Mouse (Mus musculus) embryonic facial prominence, embryonic 14.5 days (tissue): ENCODE results near the gene Pik3ip1. TPM values are rescaled to one million over a fixed set of nuclear protein-coding genes. Genes with fewer than 3 reads are reported as not detected.

Experiments used
- ATAC-seq: fragments of 200-750 bp; cut with Nextera tagmentation; 2 replicates; pipeline ENCODE4 v1.8.0; 2017; ENCODE audit warnings: low read depth, moderate number of reproducible peaks, moderate TSS enrichment
- DNase-seq: peaks from one replicate; pipeline ENCODE4 v3.0.0-alpha.2; 2015; ENCODE audit warnings: low spot score
- H3K27ac ChIP-seq: fragments of 300-500 bp; sonication (generic); replicated peaks from 2 replicates; pipeline ENCODE4 v1.5.1; 2014; ENCODE audit warnings: low read depth, mild to moderate bottlenecking, low read length, moderate library complexity
- H3K27me3 ChIP-seq: fragments of 300-500 bp; sonication (generic); replicated peaks from 2 replicates; pipeline ENCODE4 v1.6.1; 2014; ENCODE audit warnings: low read length; ENCODE audit not compliant: control insufficient read depth, insufficient read depth
- H3K36me3 ChIP-seq: fragments of 300-500 bp; sonication (generic); 2 replicates; pipeline ENCODE4 v1.6.1; 2014; ENCODE audit warnings: low read length, mixed read lengths; ENCODE audit not compliant: control insufficient read depth, insufficient read depth
- H3K4me1 ChIP-seq: fragments of 300-500 bp; sonication (generic); 2 replicates; pipeline ENCODE4 v1.6.1; 2014; ENCODE audit warnings: antibody characterized with exemption, low read length; ENCODE audit not compliant: control insufficient read depth, insufficient read depth
- H3K4me2 ChIP-seq: fragments of 300-500 bp; sonication (generic); 2 replicates; pipeline ENCODE4 v1.6.1; 2014; ENCODE audit warnings: low read depth, mild to moderate bottlenecking, low read length, moderate library complexity, mixed read lengths
- H3K4me3 ChIP-seq: fragments of 300-500 bp; sonication (generic); 2 replicates; pipeline ENCODE4 v1.5.1; 2014; ENCODE audit warnings: low read depth, mild to moderate bottlenecking, low read length
- H3K9ac ChIP-seq: fragments of 300-500 bp; sonication (generic); 2 replicates; pipeline ENCODE4 v1.6.1; 2014; ENCODE audit warnings: low read depth, mild to moderate bottlenecking, low read length, moderate library complexity, mixed read lengths
- H3K9me3 ChIP-seq: fragments of 300-500 bp; sonication (generic); 2 replicates; pipeline ENCODE4 v1.6.1; 2016; ENCODE audit warnings: low read length; ENCODE audit not compliant: control insufficient read depth
- WGBS: fragments of 180-500 bp; shearing (Covaris S2); extraction: QIAGEN DNeasy Blood & Tissue Kit; methylation state at CpG from one replicate; pipeline ENCODE4 v1.1.7; 2014; 5-methylcytosine and 5-hydroxymethylcytosine counted together
- polyA plus RNA-seq: library from polyadenylated mRNA; unstranded; fragments of >200 nt; fragmentation: Nextera tagmentation; extraction: Ambion mirVana; gene quantifications from 2 replicates; pipeline ENCODE4 v1.2.1, GENCODE M21; 2014

Gene Pik3ip1
- polyA plus RNA-seq, 1 experiment from 2014 or later, result 16.2 TPM

GRCm38 (mm10) chr11:3349343-3349695 lies 19.1 kb downstream of the Pik3ip1 start:
- ATAC-seq (no peak), DNase-seq (no peak)
- H3K9ac ChIP-seq, result no peak overlapping the region
- H3K27me3 ChIP-seq, result no peaks in the 10 kb centered on the region
- no peaks in the 10 kb centered on the region for H3K9me3 ChIP-seq
- 87% methylated on average over 4 of the region's 4 CpGs for WGBS
- no peak overlapping the region for H3K4me3 ChIP-seq
- no peak overlapping the region for H3K4me2 ChIP-seq
- peak overlapping the region; percentile 39; the same call in 1 of the 2 replicates for H3K27ac ChIP-seq
- peaks cover 74% of the 10 kb centered on the region for H3K36me3 ChIP-seq
- peaks cover 12% of the 10 kb centered on the region for H3K4me1 ChIP-seq

- Histone ChIP-seq H3K9ac (no peak overlapping the region), H3K4me3 (no peak overlapping the region), H3K27me3 (no peaks in the 10 kb centered on the region), H3K4me1 (peaks cover 12% of the 10 kb centered on the region), H3K36me3 (peaks cover 76% of the 10 kb centered on the region), H3K9me3 (no peaks in the 10 kb centered on the region), H3K4me2 (no peak overlapping the region), H3K27ac (no peak overlapping the region)
- no peak for ATAC-seq
- 91% methylated on average over 9 of the region's 9 CpGs for WGBS
- no peak for DNase-seq
Observed at GRCm38 (mm10) chr11:3352131-3352530, 21.9 kb downstream of the Pik3ip1 start.

DNA sequence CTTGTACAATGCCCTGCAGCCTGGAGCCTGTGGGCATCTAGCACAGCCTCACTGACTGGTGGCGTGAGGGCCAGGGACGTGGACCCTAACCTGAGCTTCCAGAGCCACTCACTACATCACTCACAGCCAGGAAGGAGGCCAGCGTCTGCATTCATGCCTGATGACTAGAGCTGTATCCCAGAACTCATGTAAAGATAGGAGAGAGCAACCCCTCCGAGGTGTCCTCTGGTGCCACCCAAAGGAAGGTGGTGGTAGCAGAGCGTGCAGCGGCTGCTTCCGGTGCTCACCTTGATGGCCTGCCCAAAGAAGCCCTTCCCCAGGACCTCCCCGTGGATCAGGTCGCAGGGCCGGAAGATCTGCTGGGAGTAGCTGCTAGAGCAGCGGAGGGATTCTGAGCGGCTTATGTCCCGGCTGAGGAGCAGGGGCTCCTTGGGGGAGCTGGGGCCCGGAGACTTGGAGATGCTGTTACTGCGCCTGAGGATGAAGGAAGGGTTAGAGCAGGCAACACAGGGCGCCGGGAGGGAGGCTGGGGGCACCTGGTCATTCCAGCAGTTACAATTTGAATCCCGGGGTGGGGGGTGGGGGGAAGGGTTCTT lies 22.9 kb downstream of the Pik3ip1 start:
- Histone ChIP-seq H3K4me1 (peaks cover 12% of the 10 kb centered on the region), H3K4me3 (no peak overlapping the region), H3K27me3 (no peaks in the 10 kb centered on the region), H3K9ac (no peak overlapping the region), H3K9me3 (no peaks in the 10 kb centered on the region), H3K4me2 (no peak overlapping the region), H3K36me3 (peaks cover 83% of the 10 kb centered on the region), H3K27ac (no peak overlapping the region)
- ATAC-seq (no peak), DNase-seq (no peak)
- WGBS, result 44% methylated on average over 18 of the region's 18 CpGs

GRCm38 (mm10) chr11:3362854-3363253 lies 32.7 kb downstream of the Pik3ip1 start:
- no peak overlapping the region for H3K27ac ChIP-seq
- peaks cover 30% of the 10 kb centered on the region for H3K36me3 ChIP-seq
- no peaks in the 10 kb centered on the region for H3K9me3 ChIP-seq
- peak; percentile 51; the same call in 1 of the 2 replicates for ATAC-seq
- peak; percentile 68 for DNase-seq
- H3K4me1 ChIP-seq, result no peaks in the 10 kb centered on the region
- WGBS, result 53% methylated on average over 3 of the region's 3 CpGs
- H3K27me3 ChIP-seq, result no peaks in the 10 kb centered on the region
- no peak overlapping the region for H3K9ac ChIP-seq
- no peak overlapping the region for H3K4me2 ChIP-seq
- H3K4me3 ChIP-seq, result no peak overlapping the region

DNA sequence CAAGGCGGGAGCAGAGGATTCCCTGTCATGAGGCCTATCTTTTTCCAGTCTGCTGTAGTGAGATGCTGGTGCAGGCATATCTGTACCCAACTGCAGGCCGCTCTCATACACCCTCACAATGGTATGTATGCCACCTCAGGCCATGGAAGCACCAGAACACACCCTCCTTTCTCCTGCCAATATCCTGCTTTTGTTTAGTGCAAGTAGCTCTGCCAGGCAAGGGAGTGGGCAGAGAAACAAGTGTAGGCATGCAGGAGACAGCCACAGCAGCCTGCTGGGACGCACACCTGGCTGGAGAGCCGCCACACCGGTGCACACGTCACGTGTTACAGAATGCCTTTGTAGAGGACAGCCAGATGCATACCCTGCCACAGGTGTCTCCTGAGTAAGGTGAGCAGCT lies 36.2 kb downstream of the Pik3ip1 start:
- ATAC-seq (peak; percentile 31; the same call in 1 of the 2 replicates), DNase-seq (peak; percentile 72)
- Histone ChIP-seq H3K9me3 (no peaks in the 10 kb centered on the region), H3K4me3 (no peak overlapping the region), H3K9ac (no peak overlapping the region), H3K4me1 (no peaks in the 10 kb centered on the region), H3K36me3 (no peaks in the 10 kb centered on the region), H3K4me2 (no peak overlapping the region; the same call in 1 of the 2 replicates), H3K27ac (0 out of 2 replicates have a peak overlapping the region, but pooled peaks have one; percentile 0), H3K27me3 (no peaks in the 10 kb centered on the region)
- WGBS, result 89% methylated on average over 7 of the region's 7 CpGs

GRCm38 (mm10) chr11:3368983-3369382 lies 38.8 kb downstream of the Pik3ip1 start:
- H3K9ac ChIP-seq, result 0 out of 2 replicates have a peak overlapping the region, but pooled peaks have one; percentile 2
- peaks cover 13% of the 10 kb centered on the region for H3K4me1 ChIP-seq
- 0 out of 2 replicates have a peak overlapping the region, but pooled peaks have one; percentile 45 for H3K27ac ChIP-seq

DNA sequence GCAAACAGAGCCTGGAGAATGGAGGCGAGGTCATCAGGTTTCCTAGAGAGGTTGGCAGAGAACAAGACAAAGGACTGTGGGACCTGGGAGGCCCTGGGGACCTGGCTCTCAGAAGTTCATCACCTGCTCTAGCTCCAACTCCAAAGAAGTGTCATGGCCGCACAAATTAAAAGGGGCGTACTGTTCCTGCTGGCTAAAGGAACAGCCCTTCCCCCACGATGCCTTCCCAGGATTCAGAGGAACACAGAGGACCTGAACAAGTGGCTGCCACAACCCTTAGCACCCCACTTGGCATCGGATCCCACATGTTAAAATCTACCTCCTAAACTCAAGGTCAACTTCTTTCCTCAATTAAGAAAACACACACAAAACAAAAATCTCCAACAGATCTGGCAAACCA lies 39.2 kb downstream of the Pik3ip1 start:
- H3K27ac ChIP-seq, result peak overlapping the region; percentile 45; the same call in 1 of the 2 replicates

More at GRCm38 (mm10) chr11:3368983-3369382, 38.8 kb downstream of the Pik3ip1 start:
- Histone ChIP-seq H3K27me3 (no peaks in the 10 kb centered on the region), H3K9me3 (no peaks in the 10 kb centered on the region), H3K36me3 (no peaks in the 10 kb centered on the region), H3K4me2 (peak overlapping the region; percentile 75), H3K4me3 (no peak overlapping the region; the same call in 1 of the 2 replicates)
- ATAC-seq, result no peak
- 48% methylated on average over 7 of the region's 7 CpGs for WGBS
- DNase-seq, result no peak

DNA sequence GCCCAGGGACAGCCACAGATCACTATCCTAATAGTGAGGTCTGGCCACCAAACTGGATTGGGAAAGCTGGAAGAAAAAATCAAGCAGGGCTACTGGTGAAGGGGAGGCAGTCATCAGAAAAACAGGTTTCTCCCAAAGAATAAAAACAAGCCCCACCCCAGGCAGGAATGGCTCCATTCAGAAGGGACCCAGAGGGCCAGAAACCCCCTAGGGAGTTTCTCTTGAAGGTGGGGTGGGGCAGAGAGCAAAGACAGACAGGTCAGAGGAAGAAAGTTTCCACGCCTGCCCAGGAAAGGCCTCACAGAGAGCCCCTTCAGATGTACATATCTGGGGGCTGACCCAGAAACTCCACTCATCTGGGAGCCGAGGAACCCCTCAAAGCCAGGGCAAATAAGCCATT lies 40.0 kb downstream of the Pik3ip1 start:
- H3K9ac ChIP-seq, result peak overlapping the region; percentile 69; the same call in 1 of the 2 replicates
- DNase-seq (peak; percentile 42), ATAC-seq (no peak)
- no peaks in the 10 kb centered on the region for H3K27me3 ChIP-seq
- no peaks in the 10 kb centered on the region for H3K9me3 ChIP-seq
- H3K36me3 ChIP-seq, result no peaks in the 10 kb centered on the region
- H3K4me1 ChIP-seq, result peaks cover 25% of the 10 kb centered on the region
- peak overlapping the region; percentile 46 for H3K4me3 ChIP-seq
- peak overlapping the region; percentile 74 for H3K27ac ChIP-seq
- WGBS, result 62% methylated on average over 2 of the region's 2 CpGs
- H3K4me2 ChIP-seq, result peak overlapping the region; percentile 75

More for the DNA sequence above, 39.2 kb downstream of the Pik3ip1 start:
- no peak for DNase-seq
- peaks cover 18% of the 10 kb centered on the region for H3K4me1 ChIP-seq
- no peaks in the 10 kb centered on the region for H3K27me3 ChIP-seq
- H3K4me3 ChIP-seq, result peak overlapping the region; percentile 46; the same call in 1 of the 2 replicates
- peak overlapping the region; percentile 75 for H3K4me2 ChIP-seq
- H3K36me3 ChIP-seq, result no peaks in the 10 kb centered on the region
- no peak for ATAC-seq
- 80% methylated on average over 5 of the region's 5 CpGs for WGBS
- 0 out of 2 replicates have a peak overlapping the region, but pooled peaks have one; percentile 2 for H3K9ac ChIP-seq
- no peaks in the 10 kb centered on the region for H3K9me3 ChIP-seq
